Mouse (Mus musculus): ENCODE data around the gene Musk.

Musk gene

GRCm38 (mm10) chr4:58419225-58419624 is 133.5 kb downstream of the Musk start:
- DNase-seq = no peak

GRCm38 (mm10) chr4:58423276-58423930 is 137.6 kb downstream of the Musk start:
- DNase-seq = no peak
